Mouse (Mus musculus) C2C12 (cell line): ENCODE data around the gene Lrrc15.

Source experiments
- CTCF ChIP-seq: IDR thresholded peaks from one replicate; pipeline ENCODE4 v1.5.1; 2011; ENCODE audit not compliant: control insufficient read depth, insufficient read depth, insufficient read length
- USF1 ChIP-seq: IDR thresholded peaks from one replicate; pipeline ENCODE4 v1.6.1; 2011; ENCODE audit warnings: low read depth, mild to moderate bottlenecking, control low read depth, moderate library complexity

DNA sequence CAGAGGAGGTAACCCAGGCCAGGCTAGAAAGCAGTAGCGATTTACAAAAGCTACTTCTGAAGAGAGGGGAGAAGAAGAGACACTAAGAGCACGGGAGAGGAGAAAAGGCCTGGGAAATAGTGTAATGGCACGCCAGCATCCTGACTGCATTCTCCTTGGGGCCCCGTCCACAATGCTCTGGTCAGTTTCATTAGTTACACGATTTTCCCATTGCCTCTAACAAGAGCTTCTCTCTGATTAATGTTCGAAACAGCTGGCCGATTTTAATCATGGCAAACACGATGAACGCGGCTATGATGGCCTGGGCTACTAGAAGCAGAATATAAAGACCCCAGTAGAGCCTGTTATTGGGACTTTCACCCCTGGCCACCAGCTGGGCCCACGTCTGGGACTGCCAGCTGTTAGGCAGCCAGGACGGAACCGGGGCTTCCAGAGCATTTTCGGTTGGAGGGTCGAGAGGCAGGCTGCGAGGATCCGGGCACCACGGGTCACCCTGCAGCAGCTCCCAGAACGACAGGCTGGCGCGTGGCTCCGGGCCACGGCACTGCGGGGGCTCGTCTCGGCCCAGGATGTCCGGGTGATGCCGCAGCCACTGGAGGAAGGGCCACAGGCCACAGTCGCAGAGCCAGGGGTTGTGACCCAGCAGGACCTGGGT is 25.0 kb upstream of the Lrrc15 start:
- TF ChIP-seq CTCF (no peak), USF1 (no peak)
